Mouse (Mus musculus) hindbrain, embryonic 13.5 days (tissue): ENCODE results near the gene Rfc4. TPM values are rescaled to one million over a fixed set of nuclear protein-coding genes. Genes with fewer than 3 reads are reported as not detected.
"Not testable (repeated sequence)": the region's sequence is repeated elsewhere in the genome, so short reads cannot be mapped to it uniquely, and the experiment has no call there.

Experiments
- ATAC-seq: fragments of 200-750 bp; cut with Nextera tagmentation; 2 replicates; pipeline ENCODE4 v1.8.0; 2017; ENCODE audit warnings: moderate TSS enrichment; ENCODE audit not compliant: low FRiP score
- H3K27ac ChIP-seq: fragments of 300-500 bp; sonication (generic); 2 replicates; pipeline ENCODE4 v1.5.1; 2015; ENCODE audit warnings: inconsistent platforms, mild to moderate bottlenecking, moderate library complexity
- H3K27me3 ChIP-seq: fragments of 300-500 bp; sonication (generic); 2 replicates; pipeline ENCODE4 v1.6.1; 2015; ENCODE audit warnings: mild to moderate bottlenecking, inconsistent platforms
- H3K36me3 ChIP-seq: fragments of 300-500 bp; sonication (generic); 2 replicates; pipeline ENCODE4 v1.6.1; 2015; ENCODE audit warnings: mild to moderate bottlenecking, inconsistent platforms
- H3K4me1 ChIP-seq: fragments of 300-500 bp; sonication (generic); replicated peaks from 2 replicates; pipeline ENCODE4 v1.6.1; 2015; ENCODE audit warnings: inconsistent platforms
- H3K4me2 ChIP-seq: fragments of 300-500 bp; sonication (generic); 2 replicates; pipeline ENCODE4 v1.6.1; 2015; ENCODE audit warnings: inconsistent platforms, mild to moderate bottlenecking, moderate library complexity
- H3K4me3 ChIP-seq: fragments of 300-500 bp; sonication (generic); 2 replicates; pipeline ENCODE4 v1.5.1; 2015; ENCODE audit warnings: mild to moderate bottlenecking, inconsistent platforms
- H3K9ac ChIP-seq: fragments of 300-500 bp; sonication (generic); 2 replicates; pipeline ENCODE4 v1.6.1; 2015; ENCODE audit warnings: mild to moderate bottlenecking, inconsistent platforms
- H3K9me3 ChIP-seq: fragments of 300-500 bp; sonication (generic); 2 replicates; pipeline ENCODE4 v1.6.1; 2016; ENCODE audit warnings: inconsistent platforms
- WGBS: fragments of 180-500 bp; shearing (Covaris S2); methylation state at CpG from one replicate; pipeline ENCODE4 v1.1.7; 2015; 5-methylcytosine and 5-hydroxymethylcytosine counted together
- microRNA-seq: library from miRNA; unstranded; fragments of <30 nt; microRNA quantifications from one replicate; pipeline ENCODE4, GENCODE M21; 2016
- polyA plus RNA-seq: library from polyadenylated mRNA; unstranded; fragments of >200 nt; fragmentation: Nextera tagmentation; extraction: Ambion mirVana; gene quantifications from 2 replicates; pipeline ENCODE4 v1.2.1, GENCODE M21; 2015

Rfc4 gene
- polyA plus RNA-seq, 1 experiment from 2014 or later: 57.9 TPM

DNA sequence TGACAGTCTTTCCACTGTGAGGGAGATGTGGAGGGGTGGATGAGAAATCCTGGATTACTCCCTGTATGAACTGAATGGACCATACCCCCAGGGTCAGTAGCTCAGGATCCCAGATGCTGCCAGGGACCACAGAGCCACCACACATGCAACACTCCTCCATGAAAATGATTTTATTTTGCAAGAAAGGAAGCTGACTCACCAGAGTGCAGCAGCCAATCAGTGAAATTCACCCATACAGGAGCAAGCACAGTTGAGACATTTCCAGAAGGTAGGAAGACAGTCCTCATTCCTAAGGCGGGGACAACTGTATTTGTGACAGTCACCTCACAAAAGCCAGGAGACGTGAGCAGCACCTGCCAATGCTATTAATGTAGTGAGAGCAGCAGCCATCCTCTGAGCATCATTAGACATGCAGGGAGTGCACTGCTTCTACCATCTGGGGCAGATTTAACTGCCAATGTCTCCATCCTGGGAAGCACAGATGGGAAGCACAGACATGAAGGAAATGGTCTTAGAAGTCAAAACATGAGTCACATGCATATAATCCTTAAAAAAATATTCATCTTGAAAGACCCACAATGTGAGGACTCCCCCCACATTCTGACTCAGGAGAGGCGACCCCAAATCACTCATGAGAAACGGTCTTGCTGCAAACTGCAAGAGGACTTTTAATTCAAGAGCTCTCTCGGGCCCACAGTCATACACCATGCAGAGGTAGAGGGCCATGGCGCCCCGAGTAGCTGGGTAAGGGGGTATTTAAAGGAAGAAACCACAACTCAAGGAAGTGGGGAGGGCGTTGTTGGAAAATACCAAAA, 30.0 kb downstream of the Rfc4 start:
- H3K27ac ChIP-seq, ATAC-seq, H3K36me3 ChIP-seq, H3K9me3 ChIP-seq, H3K4me2 ChIP-seq, H3K9ac ChIP-seq, H3K4me3 ChIP-seq: not testable (repeated sequence)
- H3K4me1 ChIP-seq: peaks cover 16% of the 10 kb centered on the region
- WGBS: 86% methylated on average over 8 of the region's 8 CpGs
- peaks cover 19% of the 10 kb centered on the region for H3K27me3 ChIP-seq

DNA sequence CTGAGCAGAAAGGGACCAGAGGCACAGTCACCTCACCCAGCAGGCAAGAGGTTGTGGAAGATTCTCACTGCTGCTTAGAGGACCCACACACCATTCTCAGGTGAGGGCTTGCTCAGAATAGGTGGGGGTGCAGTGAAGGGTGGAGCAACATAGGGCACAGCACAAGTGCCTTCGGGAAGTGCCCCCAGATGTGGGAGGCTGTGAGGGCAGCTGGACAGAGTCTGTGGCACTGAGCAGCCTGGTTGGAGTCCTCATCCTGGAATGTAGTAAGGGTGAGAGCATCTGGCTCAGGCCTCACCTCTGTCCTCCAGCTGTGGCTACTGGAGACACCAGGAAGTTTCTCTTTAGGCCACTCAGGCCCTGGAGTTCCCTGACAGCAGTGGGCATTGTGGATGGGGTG, 30.7 kb downstream of the Rfc4 start:
- H3K27ac ChIP-seq, H3K4me3 ChIP-seq, H3K9ac ChIP-seq, H3K9me3 ChIP-seq, ATAC-seq, H3K4me2 ChIP-seq, H3K36me3 ChIP-seq: not testable (repeated sequence)
- H3K27me3 ChIP-seq: peaks cover 16% of the 10 kb centered on the region
- peaks cover 14% of the 10 kb centered on the region for H3K4me1 ChIP-seq
- 86% methylated on average over 1 of the region's 1 CpGs for WGBS

DNA sequence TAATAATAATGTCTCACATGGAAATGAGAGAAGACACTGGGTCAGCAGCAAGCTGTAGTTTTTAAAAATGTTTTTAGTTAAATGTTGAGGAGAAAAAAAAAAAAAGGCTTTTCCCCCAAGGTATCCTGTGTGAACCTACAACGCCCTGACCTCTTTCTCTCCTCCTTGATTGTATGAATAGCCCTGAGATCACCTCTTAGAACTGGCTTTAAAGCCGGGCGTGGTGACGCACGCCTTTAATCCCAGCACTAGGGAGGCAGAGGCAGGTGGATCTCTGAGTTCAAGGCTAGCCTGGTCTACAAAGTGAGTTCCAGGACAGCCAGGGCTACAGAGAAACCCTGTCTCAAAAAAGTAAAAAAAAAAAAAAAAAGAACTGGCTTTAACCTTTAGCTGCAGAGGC, 32.0 kb downstream of the Rfc4 start:
- WGBS: 96% methylated on average over 5 of the region's 5 CpGs
- H3K27ac ChIP-seq, ATAC-seq, H3K9ac ChIP-seq, H3K9me3 ChIP-seq, H3K27me3 ChIP-seq, H3K4me3 ChIP-seq, H3K36me3 ChIP-seq, H3K4me2 ChIP-seq: not testable (repeated sequence)
- H3K4me1 ChIP-seq: peaks cover 12% of the 10 kb centered on the region

DNA sequence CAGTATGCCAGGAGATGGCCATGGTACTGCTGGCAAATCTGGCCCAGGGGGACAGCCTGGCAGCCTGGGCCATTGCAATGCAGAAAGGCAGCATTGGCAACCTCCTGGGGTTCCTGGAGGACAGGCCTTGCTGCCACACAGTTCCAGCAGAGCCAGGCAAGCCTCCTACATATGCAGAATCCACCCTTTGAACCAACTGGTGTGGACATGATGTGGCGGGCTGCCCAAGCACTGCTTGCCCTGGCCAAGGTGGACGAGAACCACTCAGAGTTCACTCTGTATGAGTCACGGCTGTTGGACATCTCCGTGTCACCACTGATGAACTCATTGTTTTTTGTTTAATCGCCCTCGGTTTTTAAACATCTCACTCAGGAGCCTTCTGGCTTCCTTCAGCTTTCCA, 33.4 kb downstream of the Rfc4 start:
- ATAC-seq: no peak
- H3K9me3 ChIP-seq: no peaks in the 10 kb centered on the region

DNA sequence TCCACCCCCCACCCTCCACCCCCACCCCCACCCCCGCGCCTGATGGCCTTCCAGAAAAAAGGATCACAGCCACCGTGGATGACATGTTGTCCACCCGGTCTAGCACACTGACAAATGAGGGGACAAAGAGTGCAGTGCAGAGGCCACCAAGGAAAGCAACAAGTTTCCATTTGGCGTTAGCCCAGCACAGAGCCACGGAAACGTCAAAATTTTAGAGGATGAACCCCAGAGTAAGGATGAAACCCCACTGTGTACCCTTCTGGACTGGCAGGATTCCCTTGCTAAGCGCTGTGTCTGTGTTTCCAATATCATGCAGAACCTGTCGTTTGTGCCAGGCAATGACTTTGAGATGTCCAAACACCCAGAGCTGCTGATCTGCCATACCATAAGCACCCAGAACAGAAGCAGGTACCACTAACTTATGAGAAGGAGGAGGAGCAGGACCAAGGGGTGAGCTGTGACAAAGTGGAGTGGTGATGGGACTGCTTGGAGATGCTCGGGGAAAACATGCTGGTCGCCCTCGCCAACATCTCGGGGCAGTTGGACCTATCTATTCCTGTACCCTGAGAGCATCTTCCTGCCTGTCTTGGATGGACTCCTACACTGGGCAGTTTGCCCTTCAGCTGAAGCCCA, 34.1 kb downstream of the Rfc4 start:
- no peak overlapping the region for H3K9ac ChIP-seq
- H3K27me3 ChIP-seq: no peaks in the 10 kb centered on the region
- WGBS: 82% methylated on average over 13 of the region's 13 CpGs
- H3K4me3 ChIP-seq: no peak overlapping the region
- H3K9me3 ChIP-seq: no peaks in the 10 kb centered on the region
- no peak overlapping the region for H3K27ac ChIP-seq
- ATAC-seq: no peak
- H3K4me2 ChIP-seq: no peak overlapping the region
- no peaks in the 10 kb centered on the region for H3K36me3 ChIP-seq
- no peaks in the 10 kb centered on the region for H3K4me1 ChIP-seq

More for the DNA sequence above, 33.4 kb downstream of the Rfc4 start:
- Histone ChIP-seq H3K27me3 (no peaks in the 10 kb centered on the region), H3K9ac (no peak overlapping the region), H3K27ac (no peak overlapping the region), H3K36me3 (no peaks in the 10 kb centered on the region), H3K4me3 (no peak overlapping the region), H3K4me2 (no peak overlapping the region), H3K4me1 (no peaks in the 10 kb centered on the region)
- WGBS: 93% methylated on average over 6 of the region's 6 CpGs

DNA sequence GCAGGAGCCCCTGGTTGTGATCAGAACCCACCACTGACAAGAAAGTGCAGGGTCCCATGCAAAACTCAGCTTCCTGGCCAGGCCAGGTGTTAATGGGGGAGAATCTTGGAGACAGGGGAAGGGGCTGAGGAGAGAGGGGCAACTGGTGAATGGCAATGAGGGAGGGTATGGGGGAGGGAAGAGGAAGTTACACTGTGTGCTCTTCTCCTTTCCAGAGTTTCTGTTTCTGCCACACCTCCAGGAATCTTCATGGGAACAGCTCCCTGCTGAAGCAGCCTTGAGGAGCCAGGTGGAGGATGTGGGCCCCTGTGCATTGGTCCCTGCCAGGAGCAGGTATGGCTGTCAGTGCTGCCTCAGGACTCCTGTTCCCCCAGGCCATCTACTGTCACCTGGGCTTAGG, 36.2 kb downstream of the Rfc4 start:
- not testable (repeated sequence) for H3K4me3 ChIP-seq, H3K9me3 ChIP-seq, H3K27ac ChIP-seq, H3K4me2 ChIP-seq, H3K36me3 ChIP-seq, H3K27me3 ChIP-seq, H3K9ac ChIP-seq, H3K4me1 ChIP-seq, ATAC-seq

DNA sequence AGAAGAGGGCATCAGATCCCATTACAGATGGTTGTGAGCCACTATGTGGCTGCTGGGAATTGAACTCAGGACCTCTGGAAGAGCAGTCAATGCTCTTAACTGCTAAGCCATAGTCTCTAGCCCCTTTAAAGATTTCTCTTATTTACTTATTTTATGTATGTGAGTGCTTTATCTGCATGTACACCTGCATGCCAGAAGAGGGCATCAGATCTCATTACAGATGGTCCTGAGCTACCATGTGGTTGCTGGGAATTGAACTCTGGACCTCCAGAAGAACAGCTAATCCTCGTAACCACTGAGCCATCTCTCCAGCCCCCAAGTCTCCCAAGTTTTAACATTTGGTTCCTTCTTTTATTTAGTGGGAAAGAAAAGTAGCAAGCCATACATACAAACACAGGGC, 39.0 kb downstream of the Rfc4 start:
- H3K27ac ChIP-seq, ATAC-seq, H3K9me3 ChIP-seq, H3K36me3 ChIP-seq, H3K4me2 ChIP-seq, H3K27me3 ChIP-seq, H3K4me3 ChIP-seq, H3K9ac ChIP-seq, H3K4me1 ChIP-seq: not testable (repeated sequence)
- 94% methylated on average over 1 of the region's 1 CpGs for WGBS

DNA sequence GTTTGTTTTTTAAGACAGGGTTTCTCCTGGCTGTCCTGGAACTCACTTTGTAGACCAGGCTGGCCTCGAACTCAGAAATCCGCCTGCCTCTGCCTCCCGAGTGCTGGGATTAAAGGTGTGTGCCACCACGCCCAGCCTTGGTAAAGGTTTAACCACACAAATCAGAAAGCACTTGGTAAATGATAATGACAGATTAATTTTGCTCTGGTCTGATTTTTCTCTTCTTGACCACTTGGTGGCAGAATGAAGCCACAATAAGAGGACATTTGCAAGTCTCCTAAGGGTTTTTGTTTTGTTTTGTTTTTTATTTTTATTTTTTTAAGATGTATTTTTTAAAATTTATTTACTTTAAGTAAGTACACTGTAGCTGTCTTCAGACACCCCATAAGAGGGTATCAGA, 39.8 kb downstream of the Rfc4 start:
- 50% methylated on average over 4 of the region's 4 CpGs for WGBS
- H3K9ac ChIP-seq, H3K4me3 ChIP-seq, ATAC-seq, H3K27ac ChIP-seq, H3K4me1 ChIP-seq, H3K4me2 ChIP-seq, H3K36me3 ChIP-seq, H3K27me3 ChIP-seq, H3K9me3 ChIP-seq: not testable (repeated sequence)

DNA sequence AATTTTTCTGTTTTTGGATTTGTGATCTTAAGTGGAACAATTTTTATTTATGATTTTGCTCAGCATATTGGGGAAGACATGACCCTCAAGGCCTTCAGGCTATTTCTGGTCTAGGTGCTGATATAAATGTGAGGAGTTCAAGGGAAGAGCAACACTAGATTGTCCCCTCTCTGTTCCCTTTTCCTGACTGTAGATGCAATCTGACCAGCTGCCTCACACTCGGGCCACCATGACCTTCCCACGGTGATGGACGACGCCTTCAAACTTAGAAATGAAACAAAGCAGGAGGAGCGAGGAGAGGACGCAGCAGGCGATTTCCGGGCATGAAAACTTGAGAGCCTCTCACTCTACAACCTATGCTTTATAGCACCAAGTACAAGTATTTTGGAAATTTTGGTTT, 40.4 kb downstream of the Rfc4 start:
- H3K9ac ChIP-seq, H3K4me2 ChIP-seq, H3K4me3 ChIP-seq, H3K4me1 ChIP-seq, H3K27me3 ChIP-seq, H3K27ac ChIP-seq, H3K36me3 ChIP-seq, ATAC-seq, H3K9me3 ChIP-seq: not testable (repeated sequence)
- 72% methylated on average over 8 of the region's 8 CpGs for WGBS

DNA sequence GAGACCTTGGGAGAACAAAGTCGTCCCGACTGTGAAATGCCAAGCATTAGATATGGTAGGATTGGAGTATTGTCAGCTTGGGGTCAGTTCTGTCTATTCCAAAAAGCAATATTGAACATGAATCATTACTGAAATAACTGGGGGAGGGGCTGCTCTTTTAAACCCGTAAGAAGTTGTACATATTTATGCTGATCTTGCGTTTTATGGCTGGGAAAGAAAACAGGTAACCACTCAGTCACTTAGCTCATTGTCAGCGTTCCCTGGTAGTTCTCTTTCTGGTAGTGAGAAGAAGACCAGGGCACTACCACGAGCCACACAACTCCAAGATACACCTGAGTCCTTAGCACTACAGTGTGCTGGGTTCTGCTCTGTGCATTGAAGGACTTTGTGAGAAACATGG, 50.0 kb downstream of the Rfc4 start:
- H3K36me3 ChIP-seq, H3K9ac ChIP-seq: not testable (repeated sequence)

More for the DNA sequence above, 50.0 kb downstream of the Rfc4 start:
- WGBS: 89% methylated on average over 6 of the region's 6 CpGs
- H3K9me3 ChIP-seq, H3K4me2 ChIP-seq, H3K4me3 ChIP-seq, H3K27me3 ChIP-seq, ATAC-seq, H3K4me1 ChIP-seq, H3K27ac ChIP-seq: not testable (repeated sequence)

Small RNA genes lying within 50 kb of the gene (microRNA-seq; reads per million reads assigned to microRNA genes)
- gene Gm49346: not detected

Other genes with a start within 250 kb of the Rfc4 start
- gene Ahsg, start 236.5 kb downstream of the Rfc4 start, polyA plus RNA-seq: 0.23 TPM in 1 of 2 replicates, not detected in the other
- gene Fetub, start 209.4 kb downstream of the Rfc4 start, polyA plus RNA-seq: not detected in 2 replicates
- 0.22 TPM in 1 of 2 replicates, not detected in the other for gene Hrg, start 176.7 kb downstream of the Rfc4 start, polyA plus RNA-seq
- gene Kng2, start 98.3 kb downstream of the Rfc4 start, polyA plus RNA-seq: 0.16 TPM in 1 of 2 replicates, not detected in the other
- 0.14 TPM in 1 of 2 replicates, not detected in the other for gene Kng1, start 69.9 kb downstream of the Rfc4 start, polyA plus RNA-seq
- 315 and 322 TPM in 2 replicates for gene Eif4a2, start 20.3 kb downstream of the Rfc4 start, polyA plus RNA-seq
- gene Adipoq, start 18.8 kb upstream of the Rfc4 start, polyA plus RNA-seq: not detected in 2 replicates
- gene St6gal1, start 97.0 kb upstream of the Rfc4 start, polyA plus RNA-seq: 38.9 and 41.6 TPM in 2 replicates